Mouse (Mus musculus) induced T-regulatory cell, adult 2 months (primary cell): ENCODE results near the gene Cacna2d1.

Source experiments
- DNase-seq: peaks from one replicate; pipeline ENCODE4 v3.0.0-alpha.2; 2012; ENCODE audit warnings: low read depth

The Cacna2d1 gene

GRCm38 (mm10) chr5:16155375-16156284 is 221.1 kb downstream of the Cacna2d1 start:
- DNase-seq, result no peak

GRCm38 (mm10) chr5:16163270-16163669 is 228.8 kb downstream of the Cacna2d1 start:
- DNase-seq, result no peak

- no peak for DNase-seq
Measured at GRCm38 (mm10) chr5:16166117-16166867, 231.8 kb downstream of the Cacna2d1 start.

GRCm38 (mm10) chr5:16166868-16167267 is 232.4 kb downstream of the Cacna2d1 start:
- DNase-seq, result no peak

DNA sequence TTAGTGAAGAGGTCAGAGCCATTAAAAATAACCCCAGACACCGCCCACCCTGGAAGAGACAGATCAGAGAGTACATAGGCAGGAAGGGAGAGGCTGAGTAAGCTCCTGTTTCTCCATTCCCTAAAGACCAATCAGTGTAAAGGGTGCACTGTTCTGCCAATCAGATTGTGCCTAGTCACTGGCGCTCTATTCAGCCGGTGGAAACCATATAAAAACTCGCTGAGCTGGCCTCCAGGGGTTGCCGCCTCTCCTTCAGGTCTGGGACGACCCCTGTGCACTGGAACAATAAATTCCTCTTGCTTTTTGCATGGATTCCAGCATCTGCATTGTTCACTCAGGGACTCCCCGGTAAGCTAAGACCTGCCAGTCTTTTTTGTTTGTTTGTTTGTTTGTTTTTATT is 246.6 kb downstream of the Cacna2d1 start:
- no peak for DNase-seq

DNA sequence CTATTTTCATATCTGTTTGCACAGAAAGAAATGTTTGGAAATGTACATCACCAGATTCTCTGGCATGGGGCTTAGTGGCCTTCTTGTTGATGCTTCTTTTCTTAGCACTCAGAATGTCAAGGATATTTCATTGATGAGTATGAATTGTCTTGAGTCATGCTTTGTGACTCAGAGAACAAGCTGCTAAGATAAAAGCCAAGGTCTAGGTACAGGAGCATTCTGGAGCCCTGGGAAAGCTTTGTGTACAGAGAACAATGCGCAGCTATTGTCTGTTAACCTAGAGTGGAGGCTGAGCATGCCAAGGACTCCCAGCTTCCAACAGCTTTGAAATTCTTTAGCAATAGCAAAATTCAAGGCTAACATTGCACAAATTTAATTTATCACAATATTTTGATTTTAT is 249.6 kb downstream of the Cacna2d1 start:
- DNase-seq, result no peak

- no peak for DNase-seq
Measured at GRCm38 (mm10) chr5:16187931-16188330, 253.4 kb downstream of the Cacna2d1 start.

GRCm38 (mm10) chr5:16189878-16190277 is 255.4 kb downstream of the Cacna2d1 start:
- DNase-seq, result no peak

DNA sequence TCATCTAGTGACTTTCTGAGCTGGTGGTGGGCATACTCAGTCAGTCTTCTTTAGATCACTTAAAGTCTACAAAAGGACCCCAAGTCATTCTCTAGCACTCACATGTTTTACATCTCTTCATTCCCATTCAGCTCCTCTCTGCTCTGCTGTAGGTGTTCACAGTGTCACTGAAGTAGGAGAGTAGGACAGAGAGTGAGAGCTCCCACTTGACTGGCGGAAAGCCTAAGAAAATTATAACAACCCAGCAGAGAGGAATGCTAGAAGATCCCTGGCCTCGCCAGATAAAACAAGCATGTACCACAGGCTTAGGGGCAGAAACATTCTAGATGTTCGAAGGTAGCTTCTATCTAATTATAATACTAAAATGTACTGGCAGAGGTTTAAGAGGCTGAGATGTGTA is 256.7 kb downstream of the Cacna2d1 start:
- no peak for DNase-seq

GRCm38 (mm10) chr5:16199816-16200215 is 265.3 kb downstream of the Cacna2d1 start:
- DNase-seq, result no peak

- no peak for DNase-seq
Measured at GRCm38 (mm10) chr5:16221960-16222359, 287.5 kb downstream of the Cacna2d1 start.

DNA sequence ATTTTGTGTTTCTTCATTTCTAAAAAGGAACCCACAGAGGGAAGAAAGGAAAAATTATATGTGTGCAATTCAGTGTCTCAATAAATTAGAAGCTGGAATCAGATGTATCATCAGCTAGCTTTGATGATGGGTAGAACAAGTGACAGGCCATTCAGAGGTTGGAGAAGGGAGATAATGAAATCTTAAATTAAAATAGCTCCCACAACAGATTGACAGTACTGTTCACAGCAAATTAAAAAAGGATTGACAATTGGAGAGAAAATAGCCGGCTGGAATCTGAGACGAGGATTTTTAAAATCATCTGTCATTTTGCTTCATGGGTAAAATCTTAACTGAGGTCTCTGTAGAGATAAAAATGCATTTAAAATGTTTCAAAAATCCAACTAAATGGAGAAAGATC is 290.9 kb downstream of the Cacna2d1 start:
- no peak for DNase-seq

GRCm38 (mm10) chr5:16229384-16229783 is 294.9 kb downstream of the Cacna2d1 start:
- DNase-seq, result no peak

DNA sequence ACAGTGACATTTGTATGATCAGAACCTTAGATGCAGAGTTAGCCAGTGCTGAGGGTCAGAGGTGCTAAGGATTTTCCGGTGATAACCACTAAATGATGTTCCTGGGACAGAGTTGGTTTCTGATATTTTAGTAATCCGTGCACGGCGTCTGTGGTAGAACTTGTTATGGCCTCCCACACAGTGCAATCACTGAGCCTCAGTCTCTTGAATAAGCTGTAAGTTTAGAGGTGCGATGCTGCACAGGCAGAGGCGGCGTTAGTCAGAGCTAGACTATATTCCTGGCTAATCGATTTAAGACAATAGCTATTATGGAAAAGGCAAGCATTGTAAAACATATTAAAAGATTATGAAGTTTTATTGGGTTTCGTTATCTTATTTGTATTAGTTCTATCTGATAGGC is 297.0 kb downstream of the Cacna2d1 start:
- DNase-seq, result no peak

DNA sequence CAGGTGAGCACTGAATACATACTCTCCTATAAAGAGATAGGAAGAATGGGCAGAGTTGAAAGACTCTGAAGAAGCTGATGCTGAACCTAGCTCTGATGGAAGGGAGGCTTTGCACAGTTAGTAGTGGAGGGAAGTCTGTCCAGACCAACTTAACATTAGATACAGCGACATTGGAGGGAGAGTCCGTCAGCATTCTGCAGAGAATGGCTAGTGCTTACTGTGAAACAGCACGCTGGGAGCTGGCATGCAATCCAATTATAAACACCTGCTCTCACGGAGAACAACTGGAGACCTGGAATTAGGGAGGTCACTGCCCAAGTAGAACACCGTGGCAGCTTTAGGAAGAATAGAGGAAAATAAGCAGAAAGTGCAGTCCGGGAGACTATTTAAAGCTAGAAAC is 300.4 kb downstream of the Cacna2d1 start:
- no peak for DNase-seq

- DNase-seq, result no peak
Measured at GRCm38 (mm10) chr5:16235864-16236263, 301.4 kb downstream of the Cacna2d1 start.

GRCm38 (mm10) chr5:16236608-16237007 is 302.1 kb downstream of the Cacna2d1 start:
- DNase-seq, result no peak

DNA sequence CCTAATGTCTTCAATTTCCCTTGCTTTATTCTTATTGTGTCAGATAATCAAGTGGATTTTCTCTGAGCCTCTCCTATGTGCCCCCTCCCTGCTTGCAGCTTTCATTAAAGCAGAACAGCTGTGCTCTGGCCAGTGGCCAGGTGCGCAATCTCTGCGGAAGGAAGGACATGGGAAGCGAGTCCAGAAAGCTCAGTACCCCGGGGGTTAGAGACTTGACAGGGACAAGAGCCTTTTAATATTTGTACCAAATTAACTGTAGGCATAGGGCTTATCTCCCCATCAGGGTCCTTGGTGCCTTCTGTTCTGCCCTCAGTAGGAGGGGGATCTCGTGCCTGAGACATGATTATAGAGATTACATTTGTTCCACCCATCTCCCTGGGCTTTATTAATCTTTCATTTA is 303.5 kb downstream of the Cacna2d1 start:
- DNase-seq, result no peak

GRCm38 (mm10) chr5:16240255-16240654 is 305.8 kb downstream of the Cacna2d1 start:
- no peak for DNase-seq

DNA sequence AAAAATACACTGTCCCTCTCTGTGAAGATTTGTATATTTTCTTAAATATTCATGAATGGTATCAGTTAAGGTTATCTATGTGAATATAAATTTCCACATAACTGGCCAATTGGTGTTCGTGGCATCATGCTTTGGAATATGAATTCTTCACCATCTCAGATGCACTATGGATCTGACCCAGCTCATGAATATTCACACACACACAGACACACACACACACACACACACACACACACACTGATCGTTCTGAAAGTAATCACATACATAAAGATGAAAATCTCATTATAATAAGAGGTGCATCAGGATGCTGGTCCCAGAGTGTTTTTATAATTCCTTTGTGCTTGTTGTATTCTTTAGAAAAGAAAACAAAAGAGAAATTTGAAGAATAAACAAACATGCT is 309.1 kb downstream of the Cacna2d1 start:
- DNase-seq, result no peak

- no peak for DNase-seq
Measured at GRCm38 (mm10) chr5:16252738-16253513, 318.4 kb downstream of the Cacna2d1 start.

DNA sequence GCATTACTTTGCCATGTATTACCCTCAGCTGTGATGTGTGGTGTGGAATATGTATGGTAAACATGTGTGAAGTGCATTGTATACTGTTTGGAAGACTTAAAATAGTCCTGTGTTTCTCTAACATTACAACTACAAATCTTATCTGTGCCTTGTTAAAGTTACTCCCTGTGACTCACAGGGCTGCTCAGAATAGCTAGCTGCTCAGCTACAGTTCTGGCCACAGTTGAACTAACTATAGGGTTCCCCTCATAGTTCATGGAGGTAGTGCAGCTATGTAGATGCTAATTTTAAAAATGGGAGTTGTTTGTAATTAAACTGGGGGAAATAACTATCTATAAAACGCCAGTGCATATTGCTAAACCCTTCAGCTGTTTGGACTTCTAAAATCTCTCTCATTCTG is 319.3 kb downstream of the Cacna2d1 start:
- no peak for DNase-seq
